Mouse (Mus musculus) CH12.LX (cell line): ENCODE data around the gene Megf11. TPM values are rescaled to one million over a fixed set of nuclear protein-coding genes. Genes with fewer than 3 reads are reported as not detected.
A peak's percentile ranks its signal among the peaks of the same experiment; 100 is the strongest.

Experiments used
- DNase-seq: peaks from one replicate; pipeline ENCODE4 v3.0.0-alpha.2; 2013; ENCODE audit errors: extremely low read depth
- H3K27ac ChIP-seq: 2 replicates; pipeline ENCODE4 v1.5.1; 2012; ENCODE audit warnings: low read depth, mild to moderate bottlenecking, control low read depth, moderate library complexity; ENCODE audit not compliant: insufficient read depth
- H3K27me3 ChIP-seq: replicated peaks from 2 replicates; pipeline ENCODE3; 2012; ENCODE audit warnings: inconsistent platforms
- H3K36me3 ChIP-seq, 2 experiments: replicated peaks in 1 of 2; 2 replicates each; pipeline versions ENCODE3 to v1.6.1; 2012; ENCODE audit warnings: inconsistent platforms in 1 of 2, low read length in 1 of 2, mild to moderate bottlenecking in 1 of 2, mixed read lengths in 1 of 2, moderate library complexity in 1 of 2; ENCODE audit not compliant: control insufficient read depth in 1 of 2, insufficient read depth in 1 of 2
- H3K4me1 ChIP-seq, 2 experiments: 2 replicates each; pipeline ENCODE4 v1.6.1; 2012; ENCODE audit warnings: inconsistent platforms in 1 of 2, moderate library complexity in 1 of 2; ENCODE audit not compliant: insufficient read depth in 2 of 2, control insufficient read depth in 1 of 2
- H3K4me2 ChIP-seq: 2 replicates; pipeline ENCODE4 v1.6.1; 2012; ENCODE audit warnings: low read depth, mild to moderate bottlenecking, control low read depth; ENCODE audit not compliant: poor library complexity, insufficient read depth, severe bottlenecking
- H3K4me3 ChIP-seq, 3 experiments: fragments of 150-350 bp in 1 of 3; sonication (generic) in 1 of 3; replicated peaks in 1 of 3; 2 replicates each; pipeline versions ENCODE3 to v1.5.1; 2011 to 2012; ENCODE audit warnings: low read depth in 2 of 3, low read length in 2 of 3, mild to moderate bottlenecking in 2 of 3, moderate library complexity in 2 of 3, control low read depth in 1 of 3, improper control_type of control experiment in 1 of 3, inconsistent platforms in 1 of 3, mixed read lengths in 1 of 3; ENCODE audit not compliant: poor library complexity in 1 of 3
- H3K79me2 ChIP-seq: replicated peaks from 2 replicates; pipeline ENCODE4 v1.6.1; 2012; ENCODE audit warnings: mild to moderate bottlenecking, moderate library complexity; ENCODE audit not compliant: control insufficient read depth, poor library complexity, insufficient read depth, severe bottlenecking; ENCODE audit errors: extremely low read depth
- H3K9ac ChIP-seq: 2 replicates; pipeline ENCODE4 v1.6.1; 2012; ENCODE audit warnings: low read depth, mild to moderate bottlenecking, control low read depth, moderate library complexity; ENCODE audit not compliant: insufficient read depth
- H3K9me3 ChIP-seq: replicated peaks from 2 replicates; pipeline ENCODE3; 2012; ENCODE audit warnings: low read length, inconsistent platforms, mixed read lengths
- CHD1 ChIP-seq: IDR thresholded peaks from 2 replicates; pipeline ENCODE4 v1.6.1; 2012; ENCODE audit warnings: low read depth, low read length, improper control_type of control experiment, inconsistent platforms
- CTCF ChIP-seq, 2 experiments: IDR thresholded peaks in 1 of 2; conservative IDR thresholded peaks in 1 of 2; 2 replicates each; pipeline ENCODE4 v1.5.1; 2011 to 2012; ENCODE audit warnings: low read depth in 2 of 2, low read length in 2 of 2, improper control_type of control experiment in 1 of 2, inconsistent platforms in 1 of 2, mild to moderate bottlenecking in 1 of 2, moderate library complexity in 1 of 2
- ELF1 ChIP-seq: IDR thresholded peaks from 2 replicates; pipeline ENCODE4 v1.6.1; 2014; ENCODE audit warnings: low read depth, mild to moderate bottlenecking, inconsistent platforms, low read length, improper control_type of control experiment
- EP300 ChIP-seq: IDR thresholded peaks from 2 replicates; pipeline ENCODE4 v1.6.1; 2011; ENCODE audit warnings: low read length, improper control_type of control experiment
- GABPA ChIP-seq: IDR thresholded peaks from 2 replicates; pipeline ENCODE4 v1.6.1; 2012; ENCODE audit warnings: low read depth, low read length, improper control_type of control experiment, inconsistent platforms; ENCODE audit not compliant: insufficient replicate concordance
- JUND ChIP-seq: conservative IDR thresholded peaks from 2 replicates; pipeline ENCODE4 v1.6.1; 2011; ENCODE audit warnings: low read depth, low read length, improper control_type of control experiment
- MEF2A ChIP-seq: IDR thresholded peaks from 2 replicates; pipeline ENCODE4 v1.6.1; 2014; ENCODE audit warnings: low read depth, mild to moderate bottlenecking, inconsistent platforms, low read length, improper control_type of control experiment, borderline replicate concordance
- MXI1 ChIP-seq: IDR thresholded peaks from 2 replicates; pipeline ENCODE4 v1.6.1; 2011; ENCODE audit warnings: mild to moderate bottlenecking, low read depth, low read length, improper control_type of control experiment
- NELFE ChIP-seq: IDR thresholded peaks from 2 replicates; pipeline ENCODE4 v1.6.1; 2011; ENCODE audit warnings: low read depth, low read length, improper control_type of control experiment
- PAX5 ChIP-seq: IDR thresholded peaks from 2 replicates; pipeline ENCODE4 v1.6.1; 2012; ENCODE audit warnings: low read length, inconsistent platforms, mixed read lengths
- POLR2AphosphoS2 ChIP-seq: IDR thresholded peaks from 2 replicates; pipeline ENCODE4 v1.6.1; 2011; ENCODE audit warnings: low read depth, low read length, improper control_type of control experiment
- RAD21 ChIP-seq: IDR thresholded peaks from 2 replicates; pipeline ENCODE4 v1.6.1; 2011; ENCODE audit warnings: low read depth, mild to moderate bottlenecking, low read length, improper control_type of control experiment, moderate library complexity
- RCOR1 ChIP-seq: conservative IDR thresholded peaks from 2 replicates; pipeline ENCODE4 v1.6.1; 2012; ENCODE audit warnings: low read depth, mild to moderate bottlenecking, inconsistent platforms, low read length, improper control_type of control experiment
- SIN3A ChIP-seq: IDR thresholded peaks from 2 replicates; pipeline ENCODE4 v1.6.1; 2012; ENCODE audit warnings: low read length, improper control_type of control experiment, inconsistent platforms
- SMC3 ChIP-seq: IDR thresholded peaks from 2 replicates; pipeline ENCODE4 v1.6.1; 2011; ENCODE audit warnings: low read depth, low read length, improper control_type of control experiment
- TBP ChIP-seq: conservative IDR thresholded peaks from 2 replicates; pipeline ENCODE4 v1.6.1; 2011; ENCODE audit warnings: low read depth, low read length, improper control_type of control experiment
- TCF12 ChIP-seq: IDR thresholded peaks from 2 replicates; pipeline ENCODE4 v1.6.1; 2014; ENCODE audit warnings: low read depth, mild to moderate bottlenecking, inconsistent platforms, low read length, improper control_type of control experiment
- UBTF ChIP-seq: IDR thresholded peaks from 2 replicates; pipeline ENCODE4 v1.6.1; 2012; ENCODE audit warnings: low read depth, mild to moderate bottlenecking, inconsistent platforms, low read length, improper control_type of control experiment, moderate library complexity
- USF1 ChIP-seq: IDR thresholded peaks from 2 replicates; pipeline ENCODE4 v1.6.1; 2014; ENCODE audit warnings: low read depth, mild to moderate bottlenecking, inconsistent platforms, low read length, improper control_type of control experiment
- USF2 ChIP-seq: conservative IDR thresholded peaks from 2 replicates; pipeline ENCODE4 v1.6.1; 2011; ENCODE audit warnings: low read depth, low read length, improper control_type of control experiment
- ZC3H11A ChIP-seq: IDR thresholded peaks from 2 replicates; pipeline ENCODE4 v1.6.1; 2012; ENCODE audit warnings: low read depth, mild to moderate bottlenecking, inconsistent platforms, low read length, improper control_type of control experiment
- ZNF384 ChIP-seq: IDR thresholded peaks from 2 replicates; pipeline ENCODE4 v1.6.1; 2012; ENCODE audit warnings: low read depth, low read length, improper control_type of control experiment, inconsistent platforms
- dilution Hi-C: fragments of 300-500 bp; cut with MboI; formaldehyde crosslinking; loops from 2 replicates; pipeline ENCODE4 v1.14.3; 2020; ENCODE audit warnings: low sequenced_read_pairs; ENCODE audit not compliant: extremely low pct_unique_long_range_greater_than_20kb, extremely low pct_ligation_motif_present
- in situ Hi-C: fragments of 300-500 bp; cut with MboI; formaldehyde crosslinking; loops from 3 replicates; pipeline ENCODE4 v1.14.3; 2019; ENCODE audit warnings: low sequenced_read_pairs, low pct_ligation_motif_present, low pct_unique_long_range_greater_than_20kb, mixed read lengths
- polyA plus RNA-seq: library from polyadenylated mRNA; unstranded; fragments of >175 nt; gene quantifications from 2 replicates; pipeline ENCODE4 v1.2.1, GENCODE M21; 2012; ENCODE audit warnings: low read depth; ENCODE audit not compliant: insufficient read length
- total RNA-seq, 2 experiments: library from RNA; depleted of rRNA; stranded (reverse); fragments of 300-350 nt in 1 of 2; fragments of >200 nt in 1 of 2; gene quantifications; 2 replicates each; pipeline ENCODE4 v1.2.3; 2012 to 2014

The Megf11 gene
- total and polyA plus RNA-seq, 3 experiments, result 0.04 to 0.59 TPM; not detected in 1

DNA sequence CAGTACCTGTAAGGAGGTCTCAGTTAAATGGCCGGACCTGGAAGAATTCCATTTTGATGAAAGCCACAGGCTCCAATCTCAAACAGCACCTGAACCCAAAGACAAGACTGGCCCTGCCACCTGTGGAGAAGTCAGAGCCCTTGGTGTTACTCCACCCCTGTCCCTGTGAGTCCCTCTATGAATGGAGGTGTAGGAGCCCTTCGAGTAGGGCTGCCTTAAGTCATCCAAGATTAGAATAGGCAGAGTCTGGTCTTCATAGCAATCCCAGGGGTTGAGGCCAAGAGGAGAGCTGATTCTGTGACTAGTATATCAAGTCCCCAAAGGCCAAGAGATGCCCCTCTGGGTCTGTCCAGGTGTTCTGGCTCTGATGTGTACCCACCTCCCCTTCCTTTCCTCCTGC is 305.3 kb downstream of the Megf11 start:
- Histone ChIP-seq H3K4me2 (no peak overlapping the region), H3K27me3 (no peaks in the 10 kb centered on the region), H3K9ac (no peak overlapping the region), H3K79me2 (no peaks in the 10 kb centered on the region; the same call in 1 of the 2 replicates), H3K36me3 (peaks cover 11 to 36% of the 10 kb centered on the region in 2 experiments), H3K27ac (no peak overlapping the region), H3K4me1 (peaks cover 15 to 62% of the 10 kb centered on the region in 2 experiments), H3K4me3 (no peak overlapping the region), H3K9me3 (no peaks in the 10 kb centered on the region)
- TF ChIP-seq RCOR1 (no peak), MXI1 (no peak), NELFE (no peak), UBTF (no peak), EP300 (no peak), CTCF (conservative IDR thresholded peaks at IDR 0.05 in 1 of 2, IDR thresholded peaks at IDR 0.05 in 1 of 2; ENCODE audit: low read depth in 2 of 2, low read length in 2 of 2) (no peak), USF1 (no peak), TBP (no peak), CHD1 (no peak), JUND (no peak), ELF1 (no peak), USF2 (no peak), SIN3A (no peak), SMC3 (no peak), PAX5 (no peak)
- in situ Hi-C loops (loop anchor here (5.0 kb wide), 2 partner anchors 293 to 343 kb away; no protein-coding TSS in a partner anchor), dilution Hi-C loops (no loop called here)
- DNase-seq, result no peak

DNA sequence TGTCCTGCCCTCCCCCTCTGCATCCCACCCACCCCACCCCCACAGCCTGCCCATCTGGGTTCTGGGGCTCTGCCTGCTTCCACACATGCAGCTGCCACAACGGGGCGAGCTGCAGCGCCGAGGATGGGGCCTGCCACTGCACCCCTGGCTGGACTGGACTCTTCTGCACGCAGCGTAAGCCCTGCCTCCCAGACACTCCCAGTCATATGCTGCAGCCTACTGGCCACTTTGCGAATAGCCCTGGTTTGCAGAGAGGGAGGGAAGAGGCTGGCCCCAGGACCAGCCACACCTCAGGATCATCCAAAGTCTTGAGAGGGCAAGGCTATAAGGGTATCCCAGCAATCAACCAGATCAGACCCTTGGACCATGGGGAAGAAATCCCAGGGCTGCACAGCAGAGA is 305.8 kb downstream of the Megf11 start:
- in situ Hi-C loops (loop anchor here (5.0 kb wide), 2 partner anchors 294 to 344 kb away; no protein-coding TSS in a partner anchor), dilution Hi-C loops (no loop called here)
- Histone ChIP-seq H3K4me2 (no peak overlapping the region), H3K9ac (no peak overlapping the region), H3K9me3 (no peaks in the 10 kb centered on the region), H3K36me3 (peaks cover 15 to 40% of the 10 kb centered on the region in 2 experiments), H3K79me2 (no peaks in the 10 kb centered on the region; the same call in 1 of the 2 replicates), H3K27ac (no peak overlapping the region), H3K4me1 (peaks cover 14 to 58% of the 10 kb centered on the region in 2 experiments), H3K27me3 (no peaks in the 10 kb centered on the region), H3K4me3 (no peak overlapping the region)
- peak; percentile 68 for DNase-seq
- TF ChIP-seq RAD21 (peak; percentile 97), ZC3H11A (peak; percentile 59; the same call in 1 of the 2 replicates), TCF12 (peak; percentile 13; the same call in 1 of the 2 replicates), GABPA (no peak), JUND (no peak), SMC3 (peak; percentile 91), CTCF (conservative IDR thresholded peaks at IDR 0.05 in 1 of 2, IDR thresholded peaks at IDR 0.05 in 1 of 2; ENCODE audit: low read depth in 2 of 2, low read length in 2 of 2) (peak; percentile 62 to 96), ZNF384 (no peak), EP300 (no peak), POLR2AphosphoS2 (no peak; the same call in 1 of the 2 replicates), MEF2A (0 out of 2 replicates have a peak, but pooled peaks have one; percentile 21)
